Mouse (Mus musculus) v-Abl transformed pro-B cells (cell line): Measurements from ENCODE around the gene Vps52.
"Not testable (repeated sequence)": the region's sequence is repeated elsewhere in the genome, so short reads cannot be mapped to it uniquely, and the experiment has no call there.

Experiments used
- in situ Hi-C, 2 experiments: fragments of 400-800 bp; cut with MboI; formaldehyde crosslinking; loops; one replicate each; pipeline ENCODE4 v1.15.1; 2025; ENCODE audit not compliant: unreplicated experiment in 2 of 2

Gene Vps52

GRCm38 (mm10) chr17:33965082-33965845, 9.7 kb downstream of the Vps52 start:
- in situ Hi-C loops = loop anchor here (5.0 to 10.0 kb wide), 4 partner anchors 37 to 1340 kb away; partner anchors contain the start of gene H2-K1 (in 1 of the 2)

- in situ Hi-C loops = loop anchor here (5.0 to 10.0 kb wide), 4 partner anchors 36 to 1339 kb away; partner anchors contain the start of gene H2-K1 (in 1 of the 2)
Observed at GRCm38 (mm10) chr17:33965846-33966550, 10.4 kb downstream of the Vps52 start.

DNA sequence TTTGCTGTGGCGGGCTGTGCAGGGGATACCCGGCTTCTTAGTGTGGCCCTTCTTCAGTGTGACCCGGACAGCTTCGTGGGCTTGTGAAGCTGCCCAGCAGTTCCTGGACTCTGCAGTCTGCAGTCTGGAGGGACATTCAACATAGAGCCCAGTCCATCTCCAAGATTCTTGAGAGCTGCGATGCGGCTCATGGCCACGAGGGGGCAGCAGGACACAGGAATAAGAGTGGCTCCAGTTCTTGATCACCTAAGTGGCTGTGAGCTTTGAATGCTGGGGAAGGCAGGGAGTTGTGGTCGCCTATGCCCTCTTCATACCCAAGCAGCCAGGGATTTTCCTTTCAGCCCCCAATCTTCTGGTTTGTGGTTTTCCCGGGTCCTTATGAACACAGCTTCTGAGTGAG, 12.9 kb downstream of the Vps52 start:
- in situ Hi-C loops = loop anchor here (5.0 to 10.0 kb wide), 4 partner anchors 34 to 1336 kb away; partner anchors contain the start of gene H2-K1 (in 1 of the 2)

- in situ Hi-C loops = loop anchor here (5.0 to 10.0 kb wide), 4 partner anchors 33 to 1336 kb away; partner anchors contain the start of gene H2-K1 (in 1 of the 2)
Observed at GRCm38 (mm10) chr17:33968927-33969326, 13.3 kb downstream of the Vps52 start.

- in situ Hi-C loops = loop anchor here (5.0 to 10.0 kb wide), 4 partner anchors 33 to 1335 kb away; partner anchors contain the start of gene H2-K1 (in 1 of the 2)
Observed at GRCm38 (mm10) chr17:33969394-33969793, 13.8 kb downstream of the Vps52 start.

GRCm38 (mm10) chr17:33972691-33973090, 17.1 kb downstream of the Vps52 start:
- in situ Hi-C loops = loop anchor here (5.0 kb wide), 1 partner anchor 1300 kb away; no protein-coding TSS in a partner anchor

- in situ Hi-C loops = loop anchor here (5.0 kb wide), 1 partner anchor 1299 kb away; no protein-coding TSS in a partner anchor
Observed at GRCm38 (mm10) chr17:33973572-33973971, 18.0 kb downstream of the Vps52 start.

GRCm38 (mm10) chr17:33977861-33978557, 22.4 kb downstream of the Vps52 start:
- in situ Hi-C loops = no loop called here

DNA sequence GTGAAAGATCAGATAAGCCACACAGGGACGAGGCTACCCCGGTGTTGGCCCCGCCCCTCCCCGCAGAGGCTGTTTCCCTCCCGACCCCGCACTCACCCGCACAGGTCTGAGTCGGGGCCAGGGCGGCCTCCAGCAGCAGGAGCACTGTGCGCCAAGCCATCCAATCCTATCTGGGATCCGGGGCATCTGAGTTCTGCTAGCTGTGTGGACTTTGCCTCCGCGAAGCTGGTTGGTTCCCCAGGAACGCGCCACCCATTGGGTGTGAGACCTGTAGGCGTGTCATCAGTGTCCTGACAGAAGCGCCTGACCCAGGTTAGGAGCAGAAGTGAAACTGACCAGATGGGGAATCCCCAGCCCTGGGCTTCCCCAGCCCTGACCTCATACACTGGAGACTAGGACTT, 23.0 kb downstream of the Vps52 start:
- in situ Hi-C loops = no loop called here

DNA sequence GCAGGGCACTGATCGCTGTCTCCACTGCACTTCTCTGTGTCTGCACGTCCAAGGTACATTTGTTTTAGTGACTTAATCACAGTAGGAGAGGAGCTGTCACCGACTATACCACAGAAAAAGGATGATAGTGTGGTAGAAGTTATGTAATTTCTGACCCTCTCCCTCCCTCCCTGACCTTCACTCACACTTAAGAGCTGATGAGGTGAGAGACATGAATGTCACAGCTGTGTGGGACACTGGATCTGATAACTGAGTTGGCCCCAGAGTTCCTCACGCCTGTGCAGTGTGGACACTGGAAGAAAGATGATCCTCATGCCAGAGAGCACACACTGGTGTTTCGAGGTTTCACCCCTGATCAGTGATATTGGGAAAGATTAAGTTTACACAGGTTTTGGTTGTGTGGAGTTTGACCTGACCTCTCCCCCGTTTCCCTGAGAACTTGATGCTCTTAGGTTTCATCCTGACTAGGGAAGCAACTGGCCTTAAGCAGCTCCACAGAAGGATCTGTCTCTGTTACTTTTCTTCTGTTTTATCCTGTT, 24.0 kb downstream of the Vps52 start:
- in situ Hi-C loops = loop anchor here in 1 of 2 experiments (10.0 kb wide), 1 partner anchor 85 kb away; the partner anchor contains the start of gene Kifc1

GRCm38 (mm10) chr17:33980181-33981035, 24.8 kb downstream of the Vps52 start:
- in situ Hi-C loops = loop anchor here in 1 of 2 experiments (10.0 kb wide), 1 partner anchor 86 kb away; the partner anchor contains the start of gene Kifc1

DNA sequence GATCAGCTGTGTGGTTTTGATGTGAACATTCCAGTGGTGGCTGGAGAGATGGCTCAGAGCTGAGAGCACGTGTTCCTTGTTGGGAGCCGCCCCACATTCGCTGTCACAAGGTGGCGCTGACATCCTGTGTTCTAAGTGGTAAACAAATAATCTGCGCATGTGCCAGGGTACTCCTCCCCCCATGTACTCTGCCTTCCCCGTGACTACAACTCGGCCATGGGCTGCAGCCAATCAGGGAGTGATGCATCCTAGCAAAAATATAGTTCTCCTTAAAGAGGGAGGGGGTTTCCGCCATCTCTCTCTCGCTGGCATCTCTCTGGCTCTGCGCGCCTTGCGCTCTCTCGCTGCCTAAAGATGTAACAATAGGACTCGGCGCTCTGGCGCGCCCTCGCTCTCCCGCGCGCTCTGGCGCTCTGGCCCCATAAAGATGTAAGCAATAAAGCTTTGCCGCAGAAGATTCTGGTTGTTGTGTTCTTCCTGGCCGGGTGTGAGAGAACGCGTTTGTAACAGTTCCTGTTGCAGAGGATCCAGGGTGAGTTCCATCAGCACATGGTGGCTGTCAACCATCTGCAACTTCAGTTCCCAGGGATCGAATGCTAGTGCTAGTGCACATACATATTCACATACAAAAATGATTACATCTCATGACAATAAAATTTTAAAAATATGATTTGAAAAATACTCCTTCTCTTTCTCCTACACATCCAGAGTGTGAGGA, 25.7 kb downstream of the Vps52 start:
- in situ Hi-C loops = loop anchor here in 1 of 2 experiments (10.0 kb wide), 1 partner anchor 87 kb away; the partner anchor contains the start of gene Kifc1

GRCm38 (mm10) chr17:33982136-33982535, 26.5 kb downstream of the Vps52 start:
- in situ Hi-C loops = loop anchor here in 1 of 2 experiments (10.0 kb wide), 1 partner anchor 87 kb away; the partner anchor contains the start of gene Kifc1

DNA sequence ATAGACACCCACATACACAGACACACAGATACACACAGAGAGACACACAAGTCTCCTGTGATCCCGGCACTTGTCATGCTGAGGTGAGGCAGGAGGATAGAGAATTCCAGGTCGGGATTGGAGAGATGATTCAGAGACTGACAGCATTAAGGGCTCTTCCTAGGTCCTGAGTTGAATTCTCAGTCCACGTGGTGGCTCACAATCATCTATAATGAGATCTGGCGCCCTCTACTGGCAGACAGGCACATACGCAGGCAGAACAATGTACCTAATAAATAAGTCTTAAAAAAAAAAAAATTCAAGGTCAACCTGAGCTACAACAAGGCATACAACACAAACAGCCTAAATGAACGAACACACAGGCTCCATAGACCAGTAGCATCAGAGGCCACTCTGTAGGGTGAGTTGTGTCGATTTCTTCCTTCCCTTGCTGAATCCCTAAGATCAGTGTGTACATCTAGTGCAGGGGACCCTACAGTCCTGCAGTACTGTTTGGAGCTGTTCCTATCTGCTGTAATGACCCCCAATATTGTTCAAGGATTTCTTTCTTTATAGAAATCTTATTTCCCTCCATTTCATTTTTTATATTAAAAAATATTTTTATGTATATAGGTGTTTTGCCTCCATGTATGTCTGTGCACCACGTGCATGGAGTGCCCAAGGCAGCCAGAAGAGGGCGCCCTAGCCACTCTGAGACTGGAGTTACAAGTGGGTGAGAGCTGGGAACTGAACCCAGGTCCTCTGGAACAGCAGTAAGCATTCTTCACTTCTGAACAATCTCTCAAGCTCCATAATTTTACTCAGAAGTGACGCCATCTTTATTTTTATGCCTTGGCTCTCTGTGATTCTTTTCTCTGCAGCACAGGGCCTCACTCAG, 36.4 kb downstream of the Vps52 start:
- in situ Hi-C loops = loop anchor here in 1 of 2 experiments (5.0 kb wide), 1 partner anchor 1275 kb away; no protein-coding TSS in a partner anchor

DNA sequence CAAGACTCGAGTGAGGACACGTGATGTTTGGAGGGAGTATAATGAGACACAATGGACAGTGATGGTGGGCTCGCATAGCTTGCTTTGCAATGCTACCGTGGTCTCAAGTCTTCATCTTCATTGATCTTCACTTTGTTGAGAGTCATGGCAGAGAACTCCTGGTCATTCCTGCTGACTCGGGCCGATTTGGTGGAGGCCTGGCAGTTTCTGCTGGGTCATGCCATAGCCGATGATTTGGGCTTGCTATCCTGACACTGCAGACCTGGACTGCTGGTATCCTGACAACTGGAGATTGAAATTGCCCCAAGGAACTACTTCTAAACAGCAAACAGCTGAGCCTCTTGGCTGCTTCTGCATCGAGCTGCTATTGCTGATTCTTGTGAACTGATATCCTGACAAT, 39.3 kb downstream of the Vps52 start:
- in situ Hi-C loops = loop anchor here in 1 of 2 experiments (5.0 kb wide), 1 partner anchor 1272 kb away; no protein-coding TSS in a partner anchor

DNA sequence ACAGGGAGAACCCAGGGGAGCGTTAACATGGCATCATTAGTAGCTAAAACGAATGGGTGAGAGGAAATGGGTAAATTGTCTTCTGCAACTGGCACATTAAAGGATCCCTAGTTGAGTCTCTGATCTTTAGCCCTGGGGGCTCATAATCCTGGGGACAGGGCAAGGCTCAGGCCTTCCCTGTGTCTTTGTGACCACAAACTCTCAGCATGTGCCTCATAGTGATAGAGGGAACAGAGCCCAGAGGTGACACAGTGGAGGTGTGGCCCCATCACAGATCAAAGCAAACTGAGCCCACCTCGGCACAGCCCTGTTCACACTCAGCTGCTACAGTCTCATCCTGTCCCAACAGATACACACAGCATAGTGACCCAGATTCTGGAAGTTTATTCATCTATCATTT, 40.0 kb downstream of the Vps52 start:
- in situ Hi-C loops = no loop called here

DNA sequence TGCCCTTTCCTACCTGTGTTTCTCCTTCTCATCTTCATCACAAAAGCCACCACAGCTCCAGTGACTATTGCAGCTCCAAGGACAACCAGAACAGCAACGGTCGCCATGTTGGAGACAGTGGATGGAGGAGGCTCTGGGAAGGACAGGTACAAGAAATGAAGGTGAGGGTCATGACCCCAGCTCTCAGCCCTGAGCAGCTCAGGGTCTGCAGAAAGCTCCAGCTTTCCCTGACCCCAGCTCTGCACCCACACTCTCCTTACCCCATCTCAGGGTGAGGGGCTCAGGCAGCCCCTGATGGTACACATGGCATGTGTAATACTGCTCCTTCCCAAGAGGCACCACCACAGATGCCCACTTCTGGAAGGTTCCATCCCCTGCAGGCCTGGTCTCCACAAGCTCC, 41.4 kb downstream of the Vps52 start:
- in situ Hi-C loops = not testable (repeated sequence)
